Mouse (Mus musculus) liver, postnatal 0 days (tissue): ENCODE results near the gene Dennd2a. TPM values are rescaled to one million over a fixed set of nuclear protein-coding genes. Genes with fewer than 3 reads are reported as not detected.
A peak's percentile ranks its signal among the peaks of the same experiment; 100 is the strongest.

Experiments
- ATAC-seq: fragments of 200-750 bp; cut with Nextera tagmentation; 2 replicates; pipeline ENCODE4 v1.8.0; 2017; ENCODE audit warnings: mild to moderate bottlenecking, moderate library complexity
- DNase-seq: peaks from one replicate; pipeline ENCODE4 v3.0.0-alpha.2; 2016
- H3K27ac ChIP-seq: fragments of 300-500 bp; sonication (generic); 2 replicates; pipeline ENCODE4 v1.5.1; 2014; ENCODE audit warnings: antibody characterized with exemption, moderate library complexity, mild to moderate bottlenecking, low read depth
- H3K27me3 ChIP-seq: fragments of 300-500 bp; sonication (generic); 2 replicates; pipeline ENCODE4 v1.6.1; 2014; ENCODE audit warnings: low read length, control low read depth, mixed read lengths; ENCODE audit not compliant: insufficient read depth
- H3K36me3 ChIP-seq: fragments of 300-500 bp; sonication (generic); replicated peaks from 2 replicates; pipeline ENCODE4 v1.6.1; 2014; ENCODE audit warnings: mild to moderate bottlenecking, control low read depth, low read length, moderate library complexity, mixed read lengths; ENCODE audit not compliant: insufficient read depth
- H3K4me1 ChIP-seq: fragments of 300-500 bp; sonication (generic); 2 replicates; pipeline ENCODE4 v1.6.1; 2014; ENCODE audit warnings: antibody characterized with exemption, mild to moderate bottlenecking, control low read depth; ENCODE audit not compliant: insufficient read depth
- H3K4me2 ChIP-seq: fragments of 300-500 bp; sonication (generic); 2 replicates; pipeline ENCODE4 v1.6.1; 2014; ENCODE audit warnings: low read depth, mild to moderate bottlenecking, low read length, moderate library complexity, mixed read lengths
- H3K4me3 ChIP-seq: fragments of 300-500 bp; sonication (generic); 2 replicates; pipeline ENCODE4 v1.5.1; 2014; ENCODE audit warnings: low read depth, low read length
- H3K9ac ChIP-seq: fragments of 300-500 bp; sonication (generic); replicated peaks from 2 replicates; pipeline ENCODE4 v1.6.1; 2014; ENCODE audit warnings: mild to moderate bottlenecking, moderate library complexity
- H3K9me3 ChIP-seq: fragments of 300-500 bp; sonication (generic); 2 replicates; pipeline ENCODE4 v1.6.1; 2016; ENCODE audit warnings: mild to moderate bottlenecking, control low read depth, low read length, mixed read lengths
- CTCF ChIP-seq: sonication (generic); IDR thresholded peaks from 2 replicates; pipeline ENCODE4 v1.5.1; 2016; ENCODE audit warnings: antibody characterized with exemption, low read depth
- EP300 ChIP-seq: IDR thresholded peaks from 2 replicates; pipeline ENCODE4 v1.6.1; 2016; ENCODE audit warnings: antibody characterized with exemption, low read depth, mild to moderate bottlenecking
- WGBS: fragments of 180-500 bp; shearing (Covaris S2); extraction: QIAGEN DNeasy Blood & Tissue Kit; methylation state at CpG from one replicate; pipeline ENCODE4 v1.1.7; 2014; ENCODE audit not compliant: insufficient replicate concordance; 5-methylcytosine and 5-hydroxymethylcytosine counted together
- polyA plus RNA-seq: library from polyadenylated mRNA; unstranded; fragments of >200 nt; fragmentation: Nextera tagmentation; extraction: Ambion mirVana; gene quantifications from 2 replicates; pipeline ENCODE4 v1.2.1, GENCODE M21; 2015

Gene Dennd2a
- polyA plus RNA-seq, result 1.6 TPM in 2 replicates

DNA sequence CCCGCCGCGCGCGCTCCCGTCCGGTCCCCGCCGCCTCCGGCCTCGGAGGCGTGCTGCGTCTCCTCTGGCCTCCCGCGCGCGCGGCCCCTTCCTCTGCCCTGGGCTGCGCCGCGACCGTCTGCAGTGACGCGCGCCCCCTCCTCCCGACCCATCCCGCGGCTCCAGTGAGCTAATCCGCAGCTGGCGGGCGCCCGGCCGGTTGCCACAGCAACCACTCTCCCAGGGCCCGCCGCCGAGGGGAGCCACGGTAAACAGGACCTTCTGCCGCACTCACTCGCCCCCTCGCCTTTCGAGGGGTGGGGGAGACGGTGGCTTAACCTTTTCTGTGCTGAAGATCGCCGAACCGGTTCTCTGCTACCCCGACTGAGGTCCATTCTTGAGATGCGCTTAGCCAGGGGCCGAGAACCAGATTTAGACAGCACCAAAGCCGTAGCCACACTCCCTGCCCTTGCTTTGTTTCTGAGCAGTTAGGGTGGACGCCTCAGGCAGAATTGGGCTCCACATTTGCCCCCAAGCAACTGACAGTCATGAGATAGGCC is at the start of gene Dennd2a:
TSS of gene Dennd2a (minus strand) at position 145 of the 539 bp plus-strand sequence.
- Histone ChIP-seq H3K4me2 (peak within 1 kb of the TSS; percentile 84), H3K4me3 (peak within 1 kb of the TSS; percentile 62), H3K4me1 (peaks cover 4% of the 10 kb centered on the region; the same call in 1 of the 2 replicates), H3K9me3 (no peaks in the 10 kb centered on the region), H3K27ac (peak within 1 kb of the TSS; percentile 34), H3K27me3 (peaks cover 29% of the 10 kb centered on the region), H3K9ac (peak within 1 kb of the TSS; percentile 61), H3K36me3 (no peaks in the 10 kb centered on the region)
- TF ChIP-seq EP300, result no peak
- no peak for TF ChIP-seq CTCF
- DNase-seq, result peak; percentile 49
- 3% methylated on average over 40 of the region's 50 CpGs for WGBS
- ATAC-seq, result peak; percentile 53

- ATAC-seq, result no peak
- H3K27ac ChIP-seq, result no peak overlapping the region
- H3K9ac ChIP-seq, result no peak overlapping the region
- H3K9me3 ChIP-seq, result no peaks in the 10 kb centered on the region
- peaks cover 2% of the 10 kb centered on the region; the same call in 1 of the 2 replicates for H3K4me1 ChIP-seq
- H3K27me3 ChIP-seq, result no peaks in the 10 kb centered on the region
- H3K36me3 ChIP-seq, result peaks cover 6% of the 10 kb centered on the region; the same call in 1 of the 2 replicates
- no peak overlapping the region for H3K4me3 ChIP-seq
- TF ChIP-seq CTCF (no peak), EP300 (no peak)
- no peak for DNase-seq
- 71% methylated on average over 5 of the region's 5 CpGs for WGBS
- H3K4me2 ChIP-seq, result no peak overlapping the region
Measured at GRCm38 (mm10) chr6:39607365-39607764, 49.7 kb upstream of the Dennd2a start.

DNA sequence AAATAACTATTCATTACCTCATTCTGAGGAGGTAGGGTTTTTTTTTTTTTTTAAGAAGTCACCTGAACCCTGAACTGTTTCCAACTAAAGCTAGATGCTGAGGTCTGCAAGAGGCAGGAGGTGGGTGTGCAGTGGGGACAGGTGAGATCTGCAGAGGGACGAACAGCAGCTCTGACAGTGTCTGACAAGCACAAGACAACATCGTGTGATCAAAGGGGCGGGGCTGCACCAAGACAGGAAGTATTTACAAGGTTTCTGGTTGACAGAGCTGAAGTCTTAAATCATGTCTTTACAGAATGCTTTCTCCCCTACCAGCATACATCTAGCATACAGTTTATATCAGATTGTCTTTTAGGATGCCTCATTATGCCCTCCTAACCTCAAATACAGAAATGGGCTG is 49.2 kb upstream of the Dennd2a start:
- WGBS, result 41% methylated on average over 3 of the region's 3 CpGs

DNA sequence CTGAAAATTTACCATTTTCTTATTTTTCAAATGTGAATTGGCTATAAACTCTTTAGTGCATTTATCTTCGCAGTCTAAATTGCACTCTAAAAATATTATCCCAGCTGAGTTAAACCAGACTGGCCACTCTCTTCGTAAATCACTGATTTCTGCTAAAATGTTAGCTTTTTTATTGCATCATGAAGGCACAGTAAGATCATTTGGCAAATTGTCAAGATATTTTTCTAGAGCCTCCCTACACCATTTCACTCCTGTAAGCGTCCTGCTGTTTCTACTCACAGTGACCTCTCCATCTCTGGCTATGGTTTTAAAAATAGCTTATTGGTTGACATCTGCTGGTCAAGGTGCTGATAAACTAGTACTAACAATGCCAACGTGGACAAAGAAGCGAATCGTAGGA is 48.4 kb upstream of the Dennd2a start:
- WGBS, result 69% methylated on average over 6 of the region's 6 CpGs
- Histone ChIP-seq H3K27me3 (no peaks in the 10 kb centered on the region), H3K4me2 (no peak overlapping the region), H3K4me1 (peaks cover 2% of the 10 kb centered on the region; the same call in 1 of the 2 replicates), H3K27ac (no peak overlapping the region), H3K9me3 (no peaks in the 10 kb centered on the region), H3K4me3 (no peak overlapping the region), H3K36me3 (peaks cover 9% of the 10 kb centered on the region; the same call in 1 of the 2 replicates), H3K9ac (no peak overlapping the region)
- no peak for TF ChIP-seq CTCF
- TF ChIP-seq EP300, result no peak
- DNase-seq (no peak), ATAC-seq (no peak)

More for the DNA sequence above, 49.2 kb upstream of the Dennd2a start:
- Histone ChIP-seq H3K9me3 (no peaks in the 10 kb centered on the region), H3K4me1 (peaks cover 2% of the 10 kb centered on the region; the same call in 1 of the 2 replicates), H3K4me2 (no peak overlapping the region), H3K4me3 (no peak overlapping the region), H3K9ac (no peak overlapping the region), H3K27me3 (no peaks in the 10 kb centered on the region), H3K36me3 (peaks cover 9% of the 10 kb centered on the region; the same call in 1 of the 2 replicates), H3K27ac (no peak overlapping the region)
- ATAC-seq (no peak), DNase-seq (no peak)
- TF ChIP-seq EP300 (no peak), CTCF (no peak)

DNA sequence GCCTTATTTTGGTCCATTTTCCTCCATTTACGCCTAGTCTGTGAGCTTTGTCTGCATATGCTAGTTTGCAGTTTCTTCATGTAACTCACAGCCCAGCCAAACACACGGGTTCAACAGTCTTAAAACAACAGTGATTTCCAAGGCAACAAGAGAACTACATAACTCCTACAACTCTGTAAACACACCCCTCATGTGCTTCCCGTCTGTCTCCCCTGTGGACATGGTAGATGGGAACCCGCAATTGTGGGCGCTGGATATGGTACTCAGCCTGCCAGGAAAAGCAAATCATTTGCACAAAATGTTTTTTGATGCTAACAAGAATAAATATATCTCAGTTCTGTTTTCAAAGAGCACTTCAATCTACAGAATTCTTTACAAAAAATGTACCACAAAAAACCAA is 46.9 kb upstream of the Dennd2a start:
- Histone ChIP-seq H3K9me3 (no peaks in the 10 kb centered on the region), H3K27ac (no peak overlapping the region), H3K36me3 (peaks cover 17% of the 10 kb centered on the region), H3K4me3 (no peak overlapping the region), H3K9ac (no peak overlapping the region), H3K4me2 (no peak overlapping the region), H3K4me1 (peaks cover 2% of the 10 kb centered on the region; the same call in 1 of the 2 replicates), H3K27me3 (no peaks in the 10 kb centered on the region)
- 73% methylated on average over 5 of the region's 5 CpGs for WGBS
- ATAC-seq (no peak), DNase-seq (no peak)
- TF ChIP-seq EP300, result no peak
- no peak for TF ChIP-seq CTCF

DNA sequence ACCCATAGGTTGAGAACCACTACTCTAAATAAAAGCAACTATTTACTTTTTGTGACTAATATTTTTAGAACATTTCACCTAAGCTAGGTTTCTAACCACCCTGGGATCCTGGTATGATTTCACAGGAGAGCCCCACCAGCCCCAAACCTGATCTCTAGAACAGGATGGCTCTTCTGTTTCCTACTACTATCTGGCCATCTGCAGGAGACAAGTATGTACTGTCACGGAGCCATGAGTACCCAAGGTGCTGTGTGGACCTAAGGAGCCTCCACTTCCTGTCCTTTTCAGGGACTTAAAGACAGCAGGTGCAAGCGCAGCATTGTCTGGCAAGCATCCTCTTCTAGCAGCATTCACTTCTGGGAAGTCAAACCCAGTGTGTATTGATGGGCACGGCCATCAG is 44.2 kb upstream of the Dennd2a start:
- Histone ChIP-seq H3K9me3 (no peaks in the 10 kb centered on the region), H3K36me3 (peaks cover 41% of the 10 kb centered on the region), H3K4me3 (no peak overlapping the region), H3K9ac (no peak overlapping the region), H3K27me3 (no peaks in the 10 kb centered on the region), H3K4me1 (peaks cover 2% of the 10 kb centered on the region; the same call in 1 of the 2 replicates), H3K27ac (no peak overlapping the region), H3K4me2 (no peak overlapping the region)
- ATAC-seq, result no peak
- TF ChIP-seq EP300, result no peak
- no peak for TF ChIP-seq CTCF
- no peak for DNase-seq
- 70% methylated on average over 3 of the region's 3 CpGs for WGBS

- Histone ChIP-seq H3K36me3 (peaks cover 44% of the 10 kb centered on the region), H3K9ac (no peak overlapping the region), H3K9me3 (no peaks in the 10 kb centered on the region), H3K27ac (no peak overlapping the region), H3K27me3 (no peaks in the 10 kb centered on the region), H3K4me3 (no peak overlapping the region), H3K4me2 (no peak overlapping the region), H3K4me1 (0 out of 2 replicates have a peak, but pooled peaks cover 2% of the 10 kb centered on the region)
- TF ChIP-seq EP300, result no peak
- TF ChIP-seq CTCF, result no peak
- DNase-seq, result no peak
- 91% methylated on average over 3 of the region's 3 CpGs for WGBS
- no peak for ATAC-seq
Measured at GRCm38 (mm10) chr6:39600851-39601250, 43.2 kb upstream of the Dennd2a start.
